Mouse (Mus musculus) intestine, embryonic 16.5 days (tissue): ENCODE results near the gene St6galnac5. TPM values are rescaled to one million over a fixed set of nuclear protein-coding genes. Genes with fewer than 3 reads are reported as not detected.

Experiments
- ATAC-seq: fragments of 200-750 bp; cut with Nextera tagmentation; 2 replicates; pipeline ENCODE4 v1.8.0; 2017; ENCODE audit warnings: moderate TSS enrichment, moderate library complexity
- H3K27ac ChIP-seq: fragments of 300-500 bp; sonication (generic); 2 replicates; pipeline ENCODE4 v1.5.1; 2014; ENCODE audit warnings: mild to moderate bottlenecking, low read length
- H3K27me3 ChIP-seq: fragments of 300-500 bp; sonication (generic); replicated peaks from 2 replicates; pipeline ENCODE4 v1.6.1; 2014; ENCODE audit warnings: low read length, control low read depth, mixed read lengths; ENCODE audit not compliant: control insufficient read depth, insufficient read depth
- H3K36me3 ChIP-seq: fragments of 300-500 bp; sonication (generic); 2 replicates; pipeline ENCODE4 v1.6.1; 2014; ENCODE audit warnings: low read length, control low read depth; ENCODE audit not compliant: control insufficient read depth, insufficient read depth
- H3K4me1 ChIP-seq: fragments of 300-500 bp; sonication (generic); 2 replicates; pipeline ENCODE4 v1.6.1; 2014; ENCODE audit warnings: low read length, control low read depth, mixed read lengths; ENCODE audit not compliant: control insufficient read depth, insufficient read depth
- H3K4me2 ChIP-seq: fragments of 300-500 bp; sonication (generic); 2 replicates; pipeline ENCODE4 v1.6.1; 2014; ENCODE audit warnings: low read depth, low read length, control low read depth
- H3K4me3 ChIP-seq: fragments of 300-500 bp; sonication (generic); 2 replicates; pipeline ENCODE4 v1.5.1; 2014; ENCODE audit warnings: mild to moderate bottlenecking, low read length
- H3K9ac ChIP-seq: fragments of 300-500 bp; sonication (generic); 2 replicates; pipeline ENCODE4 v1.6.1; 2014; ENCODE audit warnings: low read depth, low read length
- H3K9me3 ChIP-seq: fragments of 300-500 bp; sonication (generic); 2 replicates; pipeline ENCODE4 v1.6.1; 2016; ENCODE audit warnings: low read length, control low read depth; ENCODE audit not compliant: control insufficient read depth
- WGBS: fragments of 180-500 bp; shearing (Covaris S2); extraction: QIAGEN DNeasy Blood & Tissue Kit; methylation state at CpG from one replicate; pipeline ENCODE4 v1.1.7; 2014; 5-methylcytosine and 5-hydroxymethylcytosine counted together
- polyA plus RNA-seq: library from polyadenylated mRNA; unstranded; fragments of >200 nt; fragmentation: Nextera tagmentation; extraction: Ambion mirVana; gene quantifications from 2 replicates; pipeline ENCODE4 v1.2.1, GENCODE M21; 2015

The St6galnac5 gene
- polyA plus RNA-seq, 1 experiment from 2014 or later, result 0.28 TPM

- Histone ChIP-seq H3K9me3 (peaks cover 2% of the 10 kb centered on the region), H3K27me3 (no peaks in the 10 kb centered on the region), H3K4me3 (no peak overlapping the region), H3K36me3 (no peaks in the 10 kb centered on the region), H3K4me1 (no peaks in the 10 kb centered on the region), H3K9ac (no peak overlapping the region), H3K27ac (no peak overlapping the region), H3K4me2 (no peak overlapping the region)
- 67% methylated on average over 5 of the region's 5 CpGs for WGBS
- ATAC-seq, result no peak
Measured at GRCm38 (mm10) chr3:152956038-152956437, 26.0 kb downstream of the St6galnac5 start.

GRCm38 (mm10) chr3:152951634-152952545 lies 30.2 kb downstream of the St6galnac5 start:
- no peak for ATAC-seq
- Histone ChIP-seq H3K4me2 (no peak overlapping the region), H3K4me3 (no peak overlapping the region), H3K9ac (no peak overlapping the region), H3K27me3 (no peaks in the 10 kb centered on the region), H3K4me1 (no peaks in the 10 kb centered on the region), H3K36me3 (no peaks in the 10 kb centered on the region), H3K9me3 (peaks cover 7% of the 10 kb centered on the region; the same call in 1 of the 2 replicates), H3K27ac (no peak overlapping the region)
- WGBS, result 61% methylated on average over 11 of the region's 11 CpGs

- Histone ChIP-seq H3K4me3 (no peak overlapping the region), H3K4me1 (no peaks in the 10 kb centered on the region), H3K9me3 (peaks cover 7% of the 10 kb centered on the region; the same call in 1 of the 2 replicates), H3K27ac (no peak overlapping the region), H3K36me3 (no peaks in the 10 kb centered on the region), H3K27me3 (no peaks in the 10 kb centered on the region), H3K4me2 (no peak overlapping the region), H3K9ac (no peak overlapping the region)
- WGBS, result 90% methylated on average over 9 of the region's 9 CpGs
- ATAC-seq, result no peak
Measured at GRCm38 (mm10) chr3:152950914-152951313, 31.1 kb downstream of the St6galnac5 start.

- no peak overlapping the region for H3K9ac ChIP-seq
- H3K27ac ChIP-seq, result no peak overlapping the region
- no peaks in the 10 kb centered on the region for H3K36me3 ChIP-seq
- no peak overlapping the region for H3K4me2 ChIP-seq
- peaks cover 7% of the 10 kb centered on the region; the same call in 1 of the 2 replicates for H3K9me3 ChIP-seq
- H3K4me3 ChIP-seq, result no peak overlapping the region
- WGBS, result 93% methylated on average over 5 of the region's 5 CpGs
- no peaks in the 10 kb centered on the region for H3K4me1 ChIP-seq
- no peak for ATAC-seq
- no peaks in the 10 kb centered on the region for H3K27me3 ChIP-seq
Measured at GRCm38 (mm10) chr3:152950299-152950698, 31.7 kb downstream of the St6galnac5 start.

GRCm38 (mm10) chr3:152949233-152949777 lies 32.7 kb downstream of the St6galnac5 start:
- Histone ChIP-seq H3K4me3 (no peak overlapping the region), H3K36me3 (no peaks in the 10 kb centered on the region), H3K27ac (no peak overlapping the region), H3K9me3 (peaks cover 7% of the 10 kb centered on the region; the same call in 1 of the 2 replicates), H3K4me1 (no peaks in the 10 kb centered on the region), H3K4me2 (no peak overlapping the region), H3K9ac (no peak overlapping the region), H3K27me3 (no peaks in the 10 kb centered on the region)
- WGBS, result 90% methylated on average over 15 of the region's 15 CpGs
- no peak for ATAC-seq

GRCm38 (mm10) chr3:152948556-152948955 lies 33.5 kb downstream of the St6galnac5 start:
- no peaks in the 10 kb centered on the region for H3K36me3 ChIP-seq
- WGBS, result 77% methylated on average over 7 of the region's 7 CpGs
- no peak overlapping the region for H3K4me3 ChIP-seq
- no peaks in the 10 kb centered on the region for H3K27me3 ChIP-seq
- H3K4me1 ChIP-seq, result no peaks in the 10 kb centered on the region
- H3K9me3 ChIP-seq, result peaks cover 7% of the 10 kb centered on the region; the same call in 1 of the 2 replicates
- H3K27ac ChIP-seq, result no peak overlapping the region
- no peak overlapping the region for H3K4me2 ChIP-seq
- ATAC-seq, result no peak
- no peak overlapping the region for H3K9ac ChIP-seq

GRCm38 (mm10) chr3:152947031-152947640 lies 34.9 kb downstream of the St6galnac5 start:
- H3K4me1 ChIP-seq, result no peaks in the 10 kb centered on the region
- no peaks in the 10 kb centered on the region for H3K36me3 ChIP-seq
- H3K27ac ChIP-seq, result no peak overlapping the region
- no peak for ATAC-seq
- peaks cover 7% of the 10 kb centered on the region; the same call in 1 of the 2 replicates for H3K9me3 ChIP-seq
- H3K9ac ChIP-seq, result no peak overlapping the region
- no peak overlapping the region for H3K4me3 ChIP-seq
- 81% methylated on average over 11 of the region's 11 CpGs for WGBS
- no peak overlapping the region for H3K4me2 ChIP-seq
- no peaks in the 10 kb centered on the region for H3K27me3 ChIP-seq

- H3K4me1 ChIP-seq, result no peaks in the 10 kb centered on the region
- ATAC-seq, result no peak
- no peak overlapping the region for H3K27ac ChIP-seq
- H3K36me3 ChIP-seq, result no peaks in the 10 kb centered on the region
- no peak overlapping the region for H3K9ac ChIP-seq
- H3K4me2 ChIP-seq, result no peak overlapping the region
- no peaks in the 10 kb centered on the region for H3K9me3 ChIP-seq
- no peak overlapping the region for H3K4me3 ChIP-seq
- WGBS, result 76% methylated on average over 3 of the region's 3 CpGs
- no peaks in the 10 kb centered on the region for H3K27me3 ChIP-seq
Measured at GRCm38 (mm10) chr3:152944766-152945165, 37.3 kb downstream of the St6galnac5 start.

- H3K9me3 ChIP-seq, result no peaks in the 10 kb centered on the region
- H3K9ac ChIP-seq, result no peak overlapping the region
- no peaks in the 10 kb centered on the region for H3K4me1 ChIP-seq
- H3K4me2 ChIP-seq, result no peak overlapping the region
- no peak overlapping the region for H3K27ac ChIP-seq
- no peak overlapping the region for H3K4me3 ChIP-seq
- H3K36me3 ChIP-seq, result no peaks in the 10 kb centered on the region
- no peaks in the 10 kb centered on the region for H3K27me3 ChIP-seq
- ATAC-seq, result peak; percentile 81
- WGBS, result 63% methylated on average over 11 of the region's 11 CpGs
Measured at GRCm38 (mm10) chr3:152942985-152943384, 39.1 kb downstream of the St6galnac5 start.
